Mouse (Mus musculus): ENCODE data around the gene Tchh. TPM values are rescaled to one million over a fixed set of nuclear protein-coding genes. Genes with fewer than 3 reads are reported as not detected.
A peak's percentile ranks its signal among the peaks of the same experiment; 100 is the strongest.
"Not testable (repeated sequence)": the region's sequence is repeated elsewhere in the genome, so short reads cannot be mapped to it uniquely, and the experiment has no call there.

Tchh gene
- polyA plus RNA-seq, 1 experiment from 2014 or later: 0.42 TPM

- Histone ChIP-seq H3K4me1 (ENCODE audit: control insufficient read depth, insufficient read depth, low read length) (no peaks in the 10 kb centered on the region), H3K9ac (replicated peaks; ENCODE audit: low read length) (no peak overlapping the region; the same call in 1 of the 2 replicates), H3K9me3 (replicated peaks; ENCODE audit: control insufficient read depth, low read length) (no peaks in the 10 kb centered on the region), H3K4me3 (ENCODE audit: low read depth, low read length) (peak overlapping the region; percentile 40), H3K27ac (replicated peaks; ENCODE audit: low read depth, low read length) (no peak overlapping the region), H3K36me3 (replicated peaks; ENCODE audit: control insufficient read depth, insufficient read depth, low read depth, low read length) (no peaks in the 10 kb centered on the region), H3K4me2 (ENCODE audit: low read depth, low read length) (peak overlapping the region; percentile 85), H3K27me3 (ENCODE audit: control insufficient read depth, insufficient read depth, low read length) (peaks cover 23% of the 10 kb centered on the region)
- ATAC-seq (replicated peaks; ENCODE audit: insufficient number of reproducible peaks, low FRiP score, low TSS enrichment, low read depth) (no peak), DNase-seq (ENCODE audit: low spot score) (peak; percentile 56)
- under 1% methylated on average over 36 of the region's 36 CpGs for WGBS
These were observed 3.1 kb downstream of the Tchh start for GRCm38 (mm10) chr3:93445165-93445705.

- no peak for ATAC-seq (replicated peaks; ENCODE audit: insufficient number of reproducible peaks, low FRiP score, low TSS enrichment, low read depth)
- peak; percentile 60 for DNase-seq (ENCODE audit: low spot score)
- Histone ChIP-seq H3K9ac (replicated peaks; ENCODE audit: low read length) (no peak overlapping the region; the same call in 1 of the 2 replicates), H3K4me2 (ENCODE audit: low read depth, low read length) (peak overlapping the region; percentile 58), H3K9me3 (replicated peaks; ENCODE audit: control insufficient read depth, low read length) (no peaks in the 10 kb centered on the region), H3K27ac (replicated peaks; ENCODE audit: low read depth, low read length) (no peak overlapping the region), H3K27me3 (ENCODE audit: control insufficient read depth, insufficient read depth, low read length) (peaks cover 21% of the 10 kb centered on the region), H3K4me1 (ENCODE audit: control insufficient read depth, insufficient read depth, low read length) (no peaks in the 10 kb centered on the region), H3K4me3 (ENCODE audit: low read depth, low read length) (peak overlapping the region; percentile 40), H3K36me3 (replicated peaks; ENCODE audit: control insufficient read depth, insufficient read depth, low read depth, low read length) (no peaks in the 10 kb centered on the region)
- WGBS: 1% methylated on average over 54 of the region's 54 CpGs
These were observed 4.1 kb downstream of the Tchh start for GRCm38 (mm10) chr3:93446128-93446755.

GRCm38 (mm10) chr3:93446756-93447137 lies 4.6 kb downstream of the Tchh start:
- 0 out of 2 replicates have a peak overlapping the region, but pooled peaks have one; percentile 34 for H3K9ac ChIP-seq (replicated peaks; ENCODE audit: low read length)
- WGBS: 1% methylated on average over 32 of the region's 32 CpGs
- not testable (repeated sequence) for H3K27ac ChIP-seq (replicated peaks; ENCODE audit: low read depth, low read length); H3K36me3 ChIP-seq (replicated peaks; ENCODE audit: control insufficient read depth, insufficient read depth, low read depth, low read length); H3K9me3 ChIP-seq (replicated peaks; ENCODE audit: control insufficient read depth, low read length); H3K4me1 ChIP-seq (ENCODE audit: control insufficient read depth, insufficient read depth, low read length); ATAC-seq (replicated peaks; ENCODE audit: insufficient number of reproducible peaks, low FRiP score, low TSS enrichment, low read depth)
- peak overlapping the region; percentile 40 for H3K4me3 ChIP-seq (ENCODE audit: low read depth, low read length)
- peak; percentile 10 for DNase-seq (ENCODE audit: low spot score)
- H3K27me3 ChIP-seq (ENCODE audit: control insufficient read depth, insufficient read depth, low read length): peaks cover 21% of the 10 kb centered on the region
- peak overlapping the region; percentile 58 for H3K4me2 ChIP-seq (ENCODE audit: low read depth, low read length)

- Histone ChIP-seq H3K9ac (replicated peaks; ENCODE audit: low read length) (peak overlapping the region; percentile 34; the same call in 1 of the 2 replicates), H3K27ac (replicated peaks; ENCODE audit: low read depth, low read length) (no peak overlapping the region), H3K4me2 (ENCODE audit: low read depth, low read length) (peak overlapping the region; percentile 58), H3K27me3 (ENCODE audit: control insufficient read depth, insufficient read depth, low read length) (peaks cover 19% of the 10 kb centered on the region), H3K9me3 (replicated peaks; ENCODE audit: control insufficient read depth, low read length) (no peaks in the 10 kb centered on the region), H3K36me3 (replicated peaks; ENCODE audit: control insufficient read depth, insufficient read depth, low read depth, low read length) (no peaks in the 10 kb centered on the region), H3K4me3 (ENCODE audit: low read depth, low read length) (peak overlapping the region; percentile 40), H3K4me1 (ENCODE audit: control insufficient read depth, insufficient read depth, low read length) (no peaks in the 10 kb centered on the region)
- DNase-seq (ENCODE audit: low spot score) (peak; percentile 72), ATAC-seq (replicated peaks; ENCODE audit: insufficient number of reproducible peaks, low FRiP score, low TSS enrichment, low read depth) (no peak)
- under 1% methylated on average over 59 of the region's 59 CpGs for WGBS
These were observed 5.2 kb downstream of the Tchh start for GRCm38 (mm10) chr3:93447138-93447841.

GRCm38 (mm10) chr3:93466556-93466955 lies 24.4 kb downstream of the Tchh start:
- Histone ChIP-seq H3K27ac (replicated peaks; ENCODE audit: low read depth, low read length) (no peak overlapping the region), H3K4me1 (ENCODE audit: control insufficient read depth, insufficient read depth, low read length) (no peaks in the 10 kb centered on the region), H3K4me3 (ENCODE audit: low read depth, low read length) (no peak overlapping the region), H3K4me2 (ENCODE audit: low read depth, low read length) (no peak overlapping the region), H3K9ac (replicated peaks; ENCODE audit: low read length) (no peak overlapping the region), H3K36me3 (replicated peaks; ENCODE audit: control insufficient read depth, insufficient read depth, low read depth, low read length) (no peaks in the 10 kb centered on the region), H3K27me3 (ENCODE audit: control insufficient read depth, insufficient read depth, low read length) (no peaks in the 10 kb centered on the region), H3K9me3 (replicated peaks; ENCODE audit: control insufficient read depth, low read length) (no peaks in the 10 kb centered on the region)
- ATAC-seq (replicated peaks; ENCODE audit: insufficient number of reproducible peaks, low FRiP score, low TSS enrichment, low read depth): no peak
- DNase-seq (ENCODE audit: low spot score): no peak
- 71% methylated on average over 3 of the region's 3 CpGs for WGBS

GRCm38 (mm10) chr3:93467130-93467529 lies 25.0 kb downstream of the Tchh start:
- no peaks in the 10 kb centered on the region for H3K9me3 ChIP-seq (replicated peaks; ENCODE audit: control insufficient read depth, low read length)
- DNase-seq (ENCODE audit: low spot score) (no peak), ATAC-seq (replicated peaks; ENCODE audit: insufficient number of reproducible peaks, low FRiP score, low TSS enrichment, low read depth) (no peak)
- H3K27ac ChIP-seq (replicated peaks; ENCODE audit: low read depth, low read length): no peak overlapping the region
- no peaks in the 10 kb centered on the region for H3K4me1 ChIP-seq (ENCODE audit: control insufficient read depth, insufficient read depth, low read length)
- no peak overlapping the region for H3K4me3 ChIP-seq (ENCODE audit: low read depth, low read length)
- no peak overlapping the region for H3K9ac ChIP-seq (replicated peaks; ENCODE audit: low read length)
- no peak overlapping the region for H3K4me2 ChIP-seq (ENCODE audit: low read depth, low read length)
- WGBS: 82% methylated on average over 4 of the region's 4 CpGs
- no peaks in the 10 kb centered on the region for H3K27me3 ChIP-seq (ENCODE audit: control insufficient read depth, insufficient read depth, low read length)
- H3K36me3 ChIP-seq (replicated peaks; ENCODE audit: control insufficient read depth, insufficient read depth, low read depth, low read length): no peaks in the 10 kb centered on the region

- Histone ChIP-seq H3K27ac (replicated peaks; ENCODE audit: low read depth, low read length) (no peak within 1 kb of the TSS), H3K4me3 (ENCODE audit: low read depth, low read length) (no peak within 1 kb of the TSS), H3K27me3 (ENCODE audit: control insufficient read depth, insufficient read depth, low read length) (no peaks in the 10 kb centered on the region), H3K9me3 (replicated peaks; ENCODE audit: control insufficient read depth, low read length) (no peaks in the 10 kb centered on the region), H3K4me2 (ENCODE audit: low read depth, low read length) (no peak within 1 kb of the TSS), H3K9ac (replicated peaks; ENCODE audit: low read length) (no peak within 1 kb of the TSS), H3K36me3 (replicated peaks; ENCODE audit: control insufficient read depth, insufficient read depth, low read depth, low read length) (no peaks in the 10 kb centered on the region), H3K4me1 (ENCODE audit: control insufficient read depth, insufficient read depth, low read length) (no peaks in the 10 kb centered on the region)
- WGBS: 74% methylated on average over 5 of the region's 5 CpGs
- ATAC-seq (replicated peaks; ENCODE audit: insufficient number of reproducible peaks, low FRiP score, low TSS enrichment, low read depth) (no peak), DNase-seq (ENCODE audit: low spot score) (no peak)
These were observed 26.4 kb downstream of the Tchh start, which contains the start of gene Tchhl1 for GRCm38 (mm10) chr3:93468561-93468960. Tchhl1 (plus strand) TSS chr3:93468754.

- Histone ChIP-seq H3K9ac (replicated peaks; ENCODE audit: low read length) (no peak overlapping the region), H3K36me3 (replicated peaks; ENCODE audit: control insufficient read depth, insufficient read depth, low read depth, low read length) (no peaks in the 10 kb centered on the region), H3K4me3 (ENCODE audit: low read depth, low read length) (no peak overlapping the region), H3K27ac (replicated peaks; ENCODE audit: low read depth, low read length) (no peak overlapping the region), H3K9me3 (replicated peaks; ENCODE audit: control insufficient read depth, low read length) (no peaks in the 10 kb centered on the region), H3K4me2 (ENCODE audit: low read depth, low read length) (no peak overlapping the region), H3K4me1 (ENCODE audit: control insufficient read depth, insufficient read depth, low read length) (no peaks in the 10 kb centered on the region), H3K27me3 (ENCODE audit: control insufficient read depth, insufficient read depth, low read length) (no peaks in the 10 kb centered on the region)
- 69% methylated on average over 3 of the region's 3 CpGs for WGBS
- DNase-seq (ENCODE audit: low spot score) (no peak), ATAC-seq (replicated peaks; ENCODE audit: insufficient number of reproducible peaks, low FRiP score, low TSS enrichment, low read depth) (no peak)
These were observed 27.5 kb downstream of the Tchh start for GRCm38 (mm10) chr3:93469629-93470028.
